Mouse (Mus musculus) regulatory T cell (primary cell): ENCODE data around the gene Dgka.
"Not testable (repeated sequence)": the region's sequence is repeated elsewhere in the genome, so short reads cannot be mapped to it uniquely, and the experiment has no call there.

ENCODE experiments used
- in situ Hi-C: fragments of 300-600 bp; cut with MboI, MseI; formaldehyde crosslinking; loops from one replicate; pipeline ENCODE4 v1.15.1; 2025; ENCODE audit warnings: high pct_unique_total_duplicates

Gene Dgka

DNA sequence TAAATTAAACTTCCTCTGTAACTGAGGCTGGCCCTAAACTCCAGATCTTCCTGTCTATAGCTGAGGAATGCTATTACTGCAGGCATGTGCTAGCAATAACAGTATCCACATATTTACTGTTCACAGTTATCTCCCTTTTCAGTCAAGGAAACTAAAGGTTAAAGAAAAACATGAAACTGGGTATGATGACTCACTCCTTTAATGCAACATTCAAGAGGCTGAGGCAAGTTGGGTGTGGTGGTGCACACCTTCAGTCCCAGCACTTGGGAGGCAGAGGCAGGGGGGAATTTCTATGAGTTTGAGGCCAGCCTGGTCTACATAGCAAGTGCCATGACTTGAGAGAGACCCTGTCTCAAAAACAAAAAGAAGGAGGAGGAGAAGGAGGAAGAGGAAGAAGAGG is 12.7 kb downstream of the Dgka start:
- in situ Hi-C loops = no loop called here

DNA sequence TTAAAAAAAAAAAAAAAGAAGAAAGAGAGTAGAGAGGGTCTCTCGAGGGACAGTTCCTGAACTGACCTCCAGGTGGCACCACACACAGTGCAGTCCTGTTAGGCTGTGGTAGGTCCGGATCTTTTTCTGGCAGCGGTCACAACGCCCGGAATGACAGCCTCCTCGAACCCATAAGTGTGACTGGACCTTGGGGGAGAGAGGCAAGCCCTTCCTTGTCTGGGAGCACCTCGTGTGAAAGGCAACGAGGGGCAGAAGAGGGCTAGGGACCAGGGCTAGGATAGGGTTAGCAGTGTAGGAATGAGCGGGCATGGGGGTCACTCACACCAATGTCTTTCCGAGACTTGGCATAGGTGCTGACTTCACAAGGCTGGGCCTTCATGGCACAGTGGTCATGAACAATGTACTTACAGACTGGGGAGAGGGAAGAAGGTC is 13.6 kb downstream of the Dgka start:
- in situ Hi-C loops = no loop called here

DNA sequence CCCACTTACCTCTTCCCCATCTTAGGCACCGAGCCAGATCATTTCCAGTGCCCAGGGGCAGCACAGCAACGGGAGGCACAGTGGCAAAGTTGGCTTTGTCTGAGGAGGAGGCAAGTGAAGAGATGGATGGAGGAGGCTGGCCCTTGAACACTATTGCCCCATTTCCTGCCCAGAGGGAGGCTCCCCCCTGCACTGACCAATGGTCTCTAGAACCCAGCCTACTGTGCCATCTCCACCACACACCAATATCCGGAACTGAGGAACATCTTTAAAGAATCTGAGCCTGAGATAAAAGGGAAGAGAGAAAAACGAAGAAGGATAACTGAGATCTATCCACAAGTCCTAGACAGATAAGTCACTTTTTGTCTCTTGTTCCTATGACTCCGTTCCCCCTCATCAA is 16.6 kb downstream of the Dgka start:
- in situ Hi-C loops = no loop called here

DNA sequence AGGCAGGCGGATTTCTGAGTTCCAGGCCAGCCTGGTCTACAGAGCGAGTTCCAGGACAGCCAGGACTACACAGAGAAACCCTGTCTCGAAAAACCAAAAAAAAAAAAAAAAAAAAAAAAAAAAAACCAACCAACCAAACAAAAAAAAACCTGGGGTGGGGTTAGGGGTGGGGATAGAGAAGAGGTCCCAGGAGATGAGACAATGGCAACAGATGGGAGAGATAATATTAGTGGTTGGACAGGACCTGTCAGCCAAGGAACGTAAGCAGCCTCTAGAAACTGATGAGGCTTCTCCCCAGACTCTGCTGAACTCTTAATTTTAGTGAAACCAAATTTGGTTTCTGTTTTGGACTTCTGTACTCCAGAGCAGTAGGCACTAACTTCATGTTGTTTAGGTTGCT is 19.2 kb downstream of the Dgka start:
- in situ Hi-C loops = not testable (repeated sequence)

DNA sequence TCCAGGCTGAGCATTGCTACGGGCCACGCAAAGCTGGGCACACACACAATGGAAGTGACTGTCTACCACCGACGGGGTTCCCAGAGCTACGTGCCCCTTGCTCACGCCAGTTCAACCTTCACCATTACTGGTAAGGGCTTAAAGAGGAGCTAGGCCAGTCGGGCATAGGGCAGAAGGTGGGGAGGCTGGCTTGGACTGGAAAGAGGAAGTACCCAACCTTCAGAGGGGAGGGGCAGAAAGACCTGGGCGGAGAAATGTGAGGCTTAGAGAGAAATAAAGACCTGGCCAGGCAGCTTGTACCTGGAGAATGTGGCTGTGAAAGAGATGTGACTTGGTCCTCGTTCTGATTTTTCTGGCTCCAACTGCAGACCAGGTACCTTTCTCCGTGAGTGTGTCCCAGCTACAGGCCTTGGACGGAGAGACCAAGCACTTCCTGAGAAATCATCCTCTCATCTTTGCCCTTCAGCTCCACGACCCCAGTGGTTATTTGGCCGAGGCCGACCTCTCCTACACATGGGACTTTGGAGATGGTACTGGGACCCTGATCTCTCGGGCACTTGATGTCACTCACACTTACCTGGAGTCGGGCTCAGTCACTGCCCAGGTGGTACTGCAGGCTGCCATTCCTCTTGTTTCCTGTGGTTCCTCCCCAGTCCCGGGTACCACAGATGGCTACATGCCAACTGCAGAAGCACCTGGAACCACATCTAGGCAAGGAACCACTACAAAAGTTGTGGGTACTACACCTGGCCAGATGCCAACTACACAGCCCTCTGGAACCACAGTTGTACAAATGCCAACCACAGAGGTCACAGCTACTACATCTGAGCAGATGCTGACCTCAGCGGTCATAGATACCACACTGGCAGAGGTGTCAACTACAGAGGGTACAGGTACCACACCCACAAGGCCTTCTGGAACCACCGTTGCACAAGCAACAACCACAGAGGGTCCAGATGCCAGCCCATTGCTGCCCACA is 28.8 kb downstream of the Dgka start:
- in situ Hi-C loops = no loop called here

DNA sequence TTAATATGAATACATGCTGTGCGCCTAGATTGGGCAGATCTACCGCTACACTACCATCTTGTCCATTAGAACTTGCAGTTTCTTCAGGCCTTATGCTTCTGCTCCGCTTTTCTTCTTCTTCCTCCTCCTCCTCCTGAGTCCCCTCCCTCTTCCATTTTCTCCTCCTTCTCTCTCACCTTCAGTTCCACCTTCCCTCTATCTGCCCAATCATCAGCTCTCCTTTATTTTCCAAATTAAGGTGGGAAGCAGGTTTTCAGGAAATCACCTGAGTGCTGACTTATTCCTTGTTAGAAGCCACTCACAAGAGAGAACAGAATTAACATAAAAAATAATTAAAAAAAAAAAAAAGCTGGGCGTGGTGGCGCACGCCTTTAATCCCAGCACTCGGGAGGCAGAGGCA is 33.3 kb downstream of the Dgka start:
- in situ Hi-C loops = not testable (repeated sequence)

DNA sequence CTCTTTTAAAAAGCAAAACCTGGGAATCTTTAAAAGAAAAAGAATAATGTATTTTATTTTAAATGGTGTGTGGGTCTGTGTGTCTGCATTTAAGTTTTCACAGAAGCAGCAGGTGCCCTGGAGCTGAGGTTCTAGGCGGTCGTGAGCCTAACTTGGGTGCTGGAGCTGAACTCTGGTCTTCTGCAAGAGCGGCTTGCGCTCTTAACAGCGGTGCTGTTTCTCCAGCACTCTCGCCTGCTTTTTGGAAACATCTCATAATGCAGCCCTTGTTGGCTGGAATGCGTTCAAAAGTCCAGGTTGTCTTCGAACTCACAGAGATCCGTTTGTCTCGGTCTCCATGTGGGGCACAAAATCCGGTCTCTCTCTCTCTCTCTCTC is 39.4 kb downstream of the Dgka start:
- in situ Hi-C loops = no loop called here

DNA sequence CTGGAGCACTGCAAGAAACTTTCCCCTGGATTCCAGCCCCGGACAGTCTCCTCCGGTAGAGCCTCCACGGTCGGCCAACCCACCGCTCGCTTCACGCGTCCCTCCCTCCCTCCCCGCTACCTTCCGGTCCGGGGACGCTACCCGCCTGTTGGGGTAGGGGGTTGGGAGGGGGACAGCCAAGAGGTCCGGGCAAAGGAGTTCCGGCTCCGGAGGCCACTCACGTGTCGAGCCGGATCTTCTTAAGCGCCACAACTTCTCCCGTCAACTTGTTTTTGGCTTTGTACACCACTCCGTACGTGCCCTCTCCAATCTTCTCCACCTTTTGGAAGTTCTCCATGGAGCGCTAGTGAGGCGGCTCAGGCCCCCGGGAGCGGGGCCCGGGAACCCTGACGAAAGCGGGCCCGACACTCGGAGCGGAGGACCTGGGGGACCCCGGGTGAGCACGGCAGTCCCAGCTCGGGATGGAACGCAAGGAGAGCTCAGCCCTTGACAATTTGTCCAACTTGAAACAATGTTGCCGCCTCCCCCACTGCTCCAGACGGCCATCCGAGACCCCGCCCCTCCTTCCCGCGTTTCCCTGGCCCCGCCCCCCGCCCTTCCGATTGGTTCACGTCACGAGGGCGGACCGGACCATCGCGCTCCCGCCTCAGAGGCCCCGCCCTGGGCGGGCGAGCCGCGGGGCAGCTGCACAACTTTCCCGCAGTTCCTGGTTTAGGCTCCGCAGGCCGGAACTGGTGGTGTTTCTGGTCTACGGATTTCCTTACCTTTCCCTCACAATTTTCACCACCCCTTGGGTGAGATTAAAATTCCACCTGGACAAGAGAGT is 40.0 kb downstream of the Dgka start, which contains the start of gene Cdk2:
Gene Cdk2, minus strand, starts transcription at position 541 of the 826 bp plus-strand sequence.
- in situ Hi-C loops = no loop called here

DNA sequence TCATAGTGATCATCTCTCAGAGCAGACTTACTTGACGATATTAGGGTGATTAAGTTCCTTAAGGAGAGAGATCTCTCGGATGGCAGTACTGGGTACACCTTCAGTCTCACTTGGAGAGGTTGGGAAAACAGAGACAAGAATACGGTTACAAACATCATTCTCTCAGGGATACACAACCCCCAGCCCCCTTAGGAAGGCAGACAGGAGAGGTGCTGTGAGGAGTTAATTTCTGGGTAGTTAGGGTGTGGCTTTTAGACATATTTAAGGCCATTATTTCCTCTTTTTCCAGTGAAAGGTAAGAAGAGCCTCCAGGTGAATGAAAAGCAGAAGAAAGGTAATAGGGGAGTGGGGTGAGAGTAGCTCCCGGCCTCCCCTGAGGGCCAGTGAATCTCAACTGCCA is 40.8 kb downstream of the Dgka start, which contains the start of gene Pmel:
Gene Pmel, plus strand, starts transcription at position 301 of the 400 bp plus-strand sequence.
- in situ Hi-C loops = no loop called here

DNA sequence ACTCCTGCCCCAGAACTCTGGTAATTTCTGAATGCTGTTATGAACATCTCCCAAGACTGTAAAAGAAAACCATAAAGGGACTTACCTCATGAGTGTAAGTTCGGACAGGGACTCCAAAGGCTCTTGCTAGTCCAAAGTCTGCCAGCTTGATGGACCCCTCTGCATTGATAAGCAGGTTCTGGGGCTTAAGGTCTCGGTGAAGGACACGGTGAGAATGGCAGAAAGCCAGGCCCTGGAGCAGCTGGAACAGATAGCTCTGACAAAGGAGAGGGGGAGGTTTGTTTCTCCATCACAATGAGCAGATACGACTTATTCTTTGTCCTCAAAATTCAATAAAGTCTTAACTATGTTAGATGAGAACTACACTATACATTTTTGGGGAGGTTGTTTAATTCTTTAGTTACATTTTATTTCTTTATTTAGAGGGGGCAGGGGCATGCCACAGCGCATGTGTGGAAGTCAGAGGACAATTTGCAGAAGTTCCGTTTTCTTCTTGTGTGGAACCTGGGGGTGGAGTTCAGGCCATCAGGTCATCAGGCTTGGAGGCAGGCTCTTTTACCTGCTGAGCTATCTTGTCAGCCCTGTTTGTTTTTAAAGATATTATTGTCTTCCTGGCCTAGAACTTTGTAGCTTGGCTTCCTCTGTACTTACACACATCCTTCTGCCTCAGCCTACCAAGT is 42.2 kb downstream of the Dgka start:
- in situ Hi-C loops = no loop called here

DNA sequence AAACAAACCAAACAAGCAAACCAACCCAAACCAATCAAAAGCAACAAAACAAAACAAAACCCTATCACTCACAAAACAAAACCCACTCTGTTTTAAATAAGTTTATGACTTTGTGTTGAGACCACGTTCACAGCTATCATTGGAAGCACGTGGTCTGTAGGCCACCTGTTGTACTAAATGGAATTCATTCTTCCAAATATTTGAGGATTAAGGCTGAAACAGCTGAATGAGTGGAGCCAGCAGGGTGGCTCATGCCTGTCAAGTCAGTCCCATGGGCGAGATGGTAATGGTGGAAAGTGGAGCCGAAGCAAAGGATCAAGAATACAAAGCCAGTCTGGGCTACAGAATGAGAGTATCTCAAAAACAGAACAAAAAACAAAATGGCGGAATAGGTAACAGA is 43.9 kb downstream of the Dgka start:
- in situ Hi-C loops = no loop called here

DNA sequence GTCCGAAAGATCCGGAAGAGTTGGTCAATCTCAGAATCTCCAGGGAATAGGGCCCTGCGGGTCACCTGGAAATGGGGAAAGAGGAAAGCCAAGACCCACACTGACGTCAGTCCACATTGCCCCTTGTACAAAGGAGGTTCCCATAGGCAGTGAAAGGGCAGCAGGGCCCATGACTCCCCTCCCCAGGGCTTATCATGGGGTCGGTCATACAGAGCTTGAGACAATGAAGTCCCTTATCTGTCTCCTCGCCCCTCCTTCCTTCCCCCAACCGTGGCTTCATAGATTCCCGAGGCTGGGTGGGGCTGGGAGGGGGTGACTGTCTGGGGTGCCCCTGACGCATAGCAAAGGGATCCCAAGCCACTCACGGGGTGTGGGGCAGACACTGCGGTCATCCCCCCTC is 45.0 kb downstream of the Dgka start:
- in situ Hi-C loops = no loop called here

DNA sequence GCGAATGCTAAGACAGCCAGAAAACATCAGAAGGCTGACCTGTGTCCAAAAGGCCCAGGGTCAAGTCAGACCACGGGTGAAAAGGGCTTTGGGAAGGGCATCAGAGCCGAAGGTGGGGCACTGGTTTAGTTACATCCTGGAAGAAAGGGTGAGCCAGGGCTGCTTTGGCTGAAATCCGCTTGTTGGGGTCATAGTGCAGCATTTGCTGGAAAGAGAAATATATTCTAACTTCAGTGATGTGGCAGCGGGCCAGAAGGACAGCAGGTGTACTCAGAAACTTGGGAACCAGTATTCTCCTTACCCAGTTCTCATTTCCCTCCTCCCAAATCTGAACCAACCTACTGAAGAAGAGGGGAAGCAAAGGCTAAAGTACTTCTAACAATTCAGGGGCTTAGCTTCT is 45.6 kb downstream of the Dgka start:
- in situ Hi-C loops = no loop called here

DNA sequence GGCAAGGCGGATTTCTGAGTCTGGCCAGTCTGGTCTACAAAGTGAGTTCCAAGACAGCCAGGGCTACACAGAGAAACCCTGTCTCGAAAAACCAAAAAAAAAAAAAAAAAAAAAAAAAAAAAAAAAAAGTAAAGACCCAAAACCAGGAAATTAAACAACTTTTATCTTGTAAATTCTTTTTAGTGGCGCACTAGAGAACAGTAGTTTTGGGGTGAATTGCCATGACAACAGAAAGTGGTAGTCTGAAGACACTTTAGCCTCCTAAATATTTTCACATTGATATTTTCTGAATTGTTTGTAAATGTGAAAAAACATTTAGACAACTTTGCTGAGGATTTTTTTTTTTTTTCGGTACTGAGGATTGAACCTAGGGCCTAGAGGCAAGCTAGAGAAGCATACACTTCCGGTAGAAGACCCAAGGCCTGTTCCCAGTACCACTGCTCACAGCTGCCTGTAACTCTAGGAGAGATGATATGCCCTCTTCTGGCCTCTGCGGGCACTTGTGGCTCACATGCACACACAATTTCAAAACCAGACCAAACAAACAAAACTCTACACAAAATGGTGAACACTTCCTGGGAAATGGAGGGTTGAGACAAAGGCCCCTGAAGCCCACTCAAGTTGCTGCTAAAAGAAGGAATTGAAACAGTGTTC is 47.5 kb downstream of the Dgka start:
- in situ Hi-C loops = no loop called here

DNA sequence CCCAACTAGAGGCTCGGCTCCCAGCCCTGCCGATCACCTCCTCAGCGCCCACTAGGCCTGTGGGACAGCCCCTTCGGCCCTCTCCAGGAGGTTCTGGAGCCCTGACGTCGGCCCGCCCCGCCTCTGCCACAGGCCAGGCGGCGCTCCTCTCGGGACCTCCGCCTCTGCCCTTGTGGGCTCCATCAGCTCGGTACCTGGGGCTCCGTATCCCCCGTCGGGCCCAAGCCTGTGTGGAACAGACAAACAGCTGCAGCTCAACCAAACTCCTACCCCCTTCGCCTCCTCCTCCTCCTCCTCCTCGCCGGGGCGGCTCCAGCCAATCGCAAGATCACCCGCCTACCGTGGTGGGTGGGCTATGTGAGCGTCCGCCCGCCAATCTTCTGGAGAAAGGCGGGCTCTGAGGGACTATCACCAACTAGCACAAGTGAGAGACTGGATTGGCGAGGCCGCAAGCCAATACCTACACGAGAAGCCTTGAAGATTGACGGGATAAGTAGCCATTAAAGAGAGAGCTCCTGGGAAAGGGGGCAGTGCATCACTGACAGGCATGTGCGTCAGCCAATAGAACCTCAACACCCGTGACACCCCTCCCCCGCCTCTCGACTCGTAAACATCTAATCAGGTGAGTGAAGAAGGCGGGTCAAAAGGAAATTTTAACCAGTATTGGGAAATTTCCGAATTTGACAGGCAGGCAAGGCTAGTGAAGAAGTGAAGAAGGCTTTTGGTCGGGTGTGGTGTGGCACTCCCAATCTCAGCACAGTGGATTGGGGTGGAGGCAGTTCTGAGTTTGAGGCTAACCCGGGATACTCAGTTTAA is 48.5 kb downstream of the Dgka start, which contains the start of gene Rab5b:
Gene Rab5b, minus strand, starts transcription at position 273 of the 816 bp plus-strand sequence.
- in situ Hi-C loops = no loop called here

DNA sequence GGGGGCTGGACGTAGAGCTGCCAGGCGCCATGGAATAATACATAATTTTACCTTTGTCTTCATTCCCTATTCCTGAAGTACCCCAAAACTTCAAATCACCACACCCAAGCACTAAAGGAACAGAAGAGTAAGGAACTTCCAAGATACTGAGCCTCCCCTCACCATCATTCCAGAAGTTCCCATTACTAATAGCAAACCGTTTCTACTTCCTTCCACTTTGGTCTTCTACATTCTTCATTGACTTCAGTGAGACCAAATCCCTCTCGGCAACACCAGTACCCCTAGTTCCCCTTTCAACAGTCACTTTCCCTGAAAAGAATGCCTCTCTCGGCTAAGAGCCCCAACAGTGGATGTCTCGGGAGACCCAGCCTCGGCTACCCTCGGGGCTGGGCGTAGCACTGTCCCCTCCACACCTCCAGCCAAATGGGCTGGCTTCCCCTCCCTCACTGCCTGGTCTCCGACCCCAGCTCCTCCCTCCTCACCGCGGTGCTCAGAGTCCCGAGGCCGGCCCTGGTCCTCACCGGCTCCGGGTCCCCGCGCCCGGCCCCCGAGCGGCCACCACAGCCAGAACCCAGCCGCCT is 49.2 kb downstream of the Dgka start:
- in situ Hi-C loops = no loop called here

DNA sequence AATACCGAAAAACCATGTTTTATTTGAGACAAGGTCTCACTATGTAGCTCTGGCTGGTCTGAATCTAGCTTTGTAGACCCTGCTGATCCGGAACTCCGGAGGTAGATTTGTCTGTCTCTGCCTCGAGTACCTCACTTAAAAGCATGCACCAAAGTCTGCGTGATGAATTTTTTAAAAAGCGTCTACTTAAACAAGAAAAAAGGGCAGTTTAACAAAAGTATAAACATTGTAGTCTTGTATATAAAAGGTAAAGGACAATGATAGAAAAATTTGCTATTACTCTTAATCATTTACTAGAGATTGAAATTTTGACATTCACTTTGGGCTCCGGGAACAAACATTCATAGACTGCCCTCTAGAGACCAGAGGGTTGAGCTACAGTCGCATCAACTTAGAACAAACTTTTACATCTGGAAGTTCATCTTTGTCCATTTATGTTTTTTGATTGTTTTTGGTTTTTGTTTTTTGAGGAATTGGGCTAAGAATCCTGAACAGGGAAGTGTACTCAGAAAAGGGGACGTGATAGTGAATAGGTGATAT is 70.1 kb downstream of the Dgka start:
- in situ Hi-C loops = loop anchor here (5.0 kb wide), 1 partner anchor 47 kb away; the partner anchor contains the start of gene Rps26

DNA sequence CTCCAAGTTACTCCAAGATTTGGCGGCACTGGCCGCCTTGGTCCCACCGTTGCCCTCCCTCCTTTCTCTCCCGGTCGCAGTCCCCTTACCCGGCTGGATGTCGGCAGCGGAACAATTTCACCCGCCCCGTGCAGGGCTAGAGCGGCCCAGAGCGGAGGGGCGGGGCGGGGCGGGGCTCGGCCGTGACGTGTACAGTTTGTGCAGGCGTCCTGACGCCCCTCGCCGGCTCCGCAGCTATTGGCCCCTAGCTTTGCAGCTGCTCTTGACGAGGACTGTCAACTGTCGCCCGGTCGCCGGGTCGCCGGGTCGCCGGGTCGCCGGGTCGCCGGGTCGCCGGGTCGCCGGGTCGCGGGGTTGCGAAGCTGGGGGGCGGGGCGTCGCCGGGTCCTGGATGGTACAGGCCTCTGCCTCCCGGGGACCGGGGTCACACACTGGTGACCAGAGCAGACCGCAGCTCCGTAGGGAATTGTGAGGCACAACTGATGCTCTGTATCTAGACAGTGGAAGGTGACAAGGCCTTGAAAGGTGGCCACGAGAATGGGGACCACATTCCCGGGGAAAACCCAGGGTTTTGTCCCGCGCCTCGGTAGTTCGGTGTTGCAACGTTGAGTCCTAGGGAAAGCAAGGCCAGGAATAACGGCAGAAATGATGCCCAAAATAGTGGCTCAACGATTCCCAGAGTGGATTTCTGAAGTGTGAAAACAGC is 70.7 kb downstream of the Dgka start, which contains the start of gene Suox:
Gene Suox, minus strand, starts transcription at position 311 of the 706 bp plus-strand sequence.
- in situ Hi-C loops = loop anchor here (5.0 kb wide), 1 partner anchor 47 kb away; the partner anchor contains the start of gene Rps26

DNA sequence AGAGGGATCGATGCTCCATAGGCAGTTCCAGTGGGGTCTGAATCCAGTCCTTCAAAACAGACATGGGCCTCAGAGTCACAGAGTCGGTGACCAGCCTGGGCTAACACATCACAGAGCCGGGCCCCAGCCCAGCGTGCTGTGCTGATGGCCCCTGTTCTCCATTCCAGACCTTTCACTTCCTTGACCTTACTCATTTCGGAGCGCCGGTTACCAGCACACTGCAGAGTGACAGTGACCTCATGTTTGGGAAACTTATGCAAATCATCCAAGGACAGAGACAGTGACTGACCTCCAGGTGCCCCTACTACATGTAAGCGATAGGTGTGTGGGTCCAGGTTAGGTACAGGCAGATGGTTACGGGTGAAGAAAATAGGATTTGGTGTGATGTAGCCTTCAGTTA is 73.5 kb downstream of the Dgka start:
- in situ Hi-C loops = loop anchor here (5.0 kb wide), 1 partner anchor 44 kb away; the partner anchor contains the start of gene Rps26
